Mouse (Mus musculus): ENCODE measurements at regions not wholly inside any gene's neighbourhood (a gene's known extent, or its start where the extent isn't known, plus 50 kb on each side); places are given as distances from the start of the nearest gene placed in this dataset.

GRCm38 (mm10) chr12:110380831-110381750 lies 65.8 kb upstream of the Ppp2r5c start:
- intact Hi-C loops (cut with DNase I), result no loop called here
- DNase-seq (ENCODE audit: extremely low spot score in 1 of 2, low spot score in 2 of 2), result peak in 1 of 2 experiments; percentile 46

- intact Hi-C loops (cut with DNase I), result no loop called here
- no peak for DNase-seq (ENCODE audit: extremely low spot score in 1 of 2, low spot score in 2 of 2)
Measured at GRCm38 (mm10) chr12:110385031-110385430, 61.9 kb upstream of the Ppp2r5c start.

- intact Hi-C loops (cut with DNase I), result no loop called here
- DNase-seq (ENCODE audit: extremely low spot score in 1 of 2, low spot score in 2 of 2), result no peak
Measured at GRCm38 (mm10) chr12:110385801-110386599, 60.9 kb upstream of the Ppp2r5c start.

- no peak for DNase-seq (ENCODE audit: extremely low spot score in 1 of 2, low spot score in 2 of 2)
- intact Hi-C loops (cut with DNase I), result no loop called here
Measured at GRCm38 (mm10) chr12:110387056-110387455, 59.9 kb upstream of the Ppp2r5c start.

GRCm38 (mm10) chr12:110387567-110387966 lies 59.4 kb upstream of the Ppp2r5c start:
- intact Hi-C loops (cut with DNase I), result no loop called here

GRCm38 (mm10) chr12:110389439-110389838 lies 57.5 kb upstream of the Ppp2r5c start:
- DNase-seq (ENCODE audit: extremely low spot score in 1 of 2, low spot score in 2 of 2), result no peak
- intact Hi-C loops (cut with DNase I), result no loop called here

More at GRCm38 (mm10) chr12:110387567-110387966, 59.4 kb upstream of the Ppp2r5c start:
- DNase-seq (ENCODE audit: extremely low spot score in 1 of 2, low spot score in 2 of 2), result no peak

- DNase-seq (ENCODE audit: extremely low spot score in 1 of 2, low spot score in 2 of 2), result no peak
- intact Hi-C loops (cut with DNase I), result no loop called here
Measured at GRCm38 (mm10) chr12:110391464-110391863, 55.5 kb upstream of the Ppp2r5c start.

- intact Hi-C loops (cut with DNase I), result no loop called here
- no peak for DNase-seq (ENCODE audit: extremely low spot score in 1 of 2, low spot score in 2 of 2)
Measured at GRCm38 (mm10) chr12:110393555-110393954, 53.4 kb upstream of the Ppp2r5c start.

All from left cerebral cortex, postnatal 10 days (tissue).